Mouse (Mus musculus): ENCODE results near the gene Gpc6.

The Gpc6 gene

DNA sequence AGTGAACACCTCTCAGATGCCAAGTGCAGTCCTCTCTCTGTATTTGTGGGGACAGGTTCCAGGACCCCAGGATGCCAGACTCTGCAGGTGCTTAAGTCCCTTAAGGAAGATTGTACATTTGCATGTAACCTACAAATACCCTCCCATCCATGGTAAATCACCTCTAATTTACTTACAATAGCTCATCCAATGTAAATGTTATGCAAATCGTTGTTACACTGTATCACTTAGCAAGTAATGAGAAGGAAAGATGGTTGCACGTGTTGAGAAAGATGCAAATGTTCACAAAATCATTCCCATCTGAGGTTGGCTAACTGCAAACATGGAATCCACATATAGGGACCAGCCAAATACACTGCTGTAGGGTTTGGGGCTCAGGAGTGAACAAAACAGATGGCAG lies 927.7 kb downstream of the Gpc6 start:
- no peak for DNase-seq (ENCODE audit: low read depth, low spot score)

DNA sequence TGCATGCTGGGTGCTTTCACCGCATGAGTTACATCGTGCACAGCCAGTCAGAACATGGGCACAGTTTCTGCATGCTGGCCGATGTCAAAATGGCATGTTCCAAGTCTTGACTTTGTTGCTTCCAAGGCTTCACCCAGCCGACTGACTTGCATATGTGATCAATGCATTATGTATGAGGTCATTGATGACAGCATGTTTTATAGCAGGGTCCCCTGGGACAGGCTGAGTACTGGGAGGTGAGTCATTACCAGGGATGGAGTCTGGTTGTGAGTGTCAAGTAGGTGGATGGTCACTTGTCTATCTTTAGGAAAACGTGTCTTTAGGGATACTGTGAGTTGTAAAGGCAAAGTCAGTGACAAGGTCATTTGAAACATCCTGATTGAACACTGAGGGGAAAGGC lies 929.4 kb downstream of the Gpc6 start:
- DNase-seq (ENCODE audit: low read depth, low spot score), result no peak

DNA sequence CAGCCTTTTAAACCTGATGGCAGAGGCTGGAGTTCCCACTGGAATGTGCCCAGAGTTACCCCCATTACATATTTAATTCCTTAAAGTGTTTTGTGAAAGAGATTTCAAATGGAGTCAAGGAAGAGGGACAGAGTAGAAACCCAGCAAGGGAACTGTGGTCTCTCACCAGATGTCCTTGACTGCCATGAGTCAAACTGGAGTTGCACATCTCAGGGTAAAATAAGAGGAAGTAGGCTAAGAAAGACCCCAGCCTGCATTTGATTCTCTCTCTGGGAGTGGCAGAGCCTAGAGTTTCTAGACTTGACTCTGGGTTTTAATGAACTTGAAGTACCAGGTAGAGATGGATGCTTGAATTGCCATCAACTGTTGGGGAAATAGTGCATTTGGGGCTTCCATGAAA lies 946.2 kb downstream of the Gpc6 start:
- no peak for DNase-seq (ENCODE audit: low read depth, low spot score)

DNA sequence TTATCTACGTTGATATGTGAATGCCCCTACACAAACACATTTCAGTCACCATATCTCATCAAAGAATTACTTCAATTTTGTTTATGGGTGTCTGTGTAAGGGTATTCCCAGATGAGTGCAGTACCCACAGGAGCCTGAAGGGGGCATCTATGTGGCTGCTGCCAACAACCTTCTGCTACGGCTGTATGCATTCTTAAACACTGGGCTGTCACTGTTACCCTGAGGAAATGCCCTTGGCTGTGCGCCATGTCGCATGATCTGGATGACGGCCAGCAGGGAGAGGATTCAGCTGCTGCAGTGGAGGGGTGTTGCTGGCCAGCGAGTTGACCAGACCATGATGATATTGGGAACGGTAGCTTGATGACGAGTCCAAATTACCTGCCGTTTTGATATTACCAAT lies 954.2 kb downstream of the Gpc6 start:
- no peak for DNase-seq (ENCODE audit: low read depth, low spot score)

GRCm38 (mm10) chr14:117881112-117881511 lies 956.0 kb downstream of the Gpc6 start:
- DNase-seq (ENCODE audit: low read depth, low spot score), result no peak

- no peak for DNase-seq (ENCODE audit: low read depth, low spot score)
Observed at GRCm38 (mm10) chr14:117882222-117882621, 957.1 kb downstream of the Gpc6 start.

DNA sequence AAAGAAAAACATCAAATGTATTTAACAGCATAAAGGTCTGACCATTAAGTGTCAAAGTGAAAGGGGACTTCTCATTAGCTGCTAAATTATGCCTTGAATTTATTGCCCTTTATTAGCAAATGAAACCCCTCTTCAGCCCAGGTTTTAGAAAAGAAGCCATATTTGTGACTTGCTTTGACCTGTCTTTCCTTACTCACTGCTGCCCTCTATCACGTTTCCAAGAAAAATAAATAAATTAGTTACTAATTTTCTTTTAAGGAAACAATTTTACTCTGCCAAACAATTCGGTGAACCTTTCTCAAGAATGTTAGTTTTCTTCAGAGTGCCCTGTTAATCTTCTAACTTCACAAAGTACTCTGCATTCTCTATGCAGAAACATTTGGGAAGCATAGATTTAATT lies 964.5 kb downstream of the Gpc6 start:
- DNase-seq (ENCODE audit: low read depth, low spot score), result no peak

GRCm38 (mm10) chr14:117891426-117891825 lies 966.3 kb downstream of the Gpc6 start:
- DNase-seq (ENCODE audit: low read depth, low spot score), result no peak

DNA sequence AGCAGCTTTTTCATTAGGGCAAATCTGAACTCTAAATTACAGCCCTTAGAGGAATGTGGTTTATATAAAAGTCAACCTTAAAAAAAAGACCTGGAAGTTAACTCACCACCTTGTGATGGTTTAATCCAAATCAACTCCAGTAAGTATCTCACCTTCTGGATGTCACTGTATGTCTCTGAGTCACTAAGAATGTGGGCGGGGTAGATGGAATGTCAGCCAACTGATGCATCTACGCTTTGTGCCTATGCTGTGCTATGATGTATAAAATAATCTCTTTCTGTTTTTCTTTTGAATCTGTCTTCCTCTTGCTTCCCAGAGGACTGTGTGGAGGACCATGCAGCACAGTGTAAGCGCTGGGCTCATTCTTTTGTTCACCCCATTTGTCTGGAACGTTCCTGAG lies 966.9 kb downstream of the Gpc6 start:
- DNase-seq (ENCODE audit: low read depth, low spot score), result no peak

GRCm38 (mm10) chr14:117894869-117895538 lies 969.9 kb downstream of the Gpc6 start:
- peak; percentile 22 for DNase-seq (ENCODE audit: low read depth, low spot score)

- DNase-seq (ENCODE audit: low read depth, low spot score), result peak; percentile 16
Observed at GRCm38 (mm10) chr14:117895539-117895912, 970.4 kb downstream of the Gpc6 start.

GRCm38 (mm10) chr14:117904300-117904699 lies 979.2 kb downstream of the Gpc6 start:
- no peak for DNase-seq (ENCODE audit: low read depth, low spot score)

- no peak for DNase-seq (ENCODE audit: low read depth, low spot score)
Observed at GRCm38 (mm10) chr14:117905701-117906100, 980.6 kb downstream of the Gpc6 start.

- no peak for DNase-seq (ENCODE audit: low read depth, low spot score)
Observed at GRCm38 (mm10) chr14:117906361-117906760, 981.2 kb downstream of the Gpc6 start.

DNA sequence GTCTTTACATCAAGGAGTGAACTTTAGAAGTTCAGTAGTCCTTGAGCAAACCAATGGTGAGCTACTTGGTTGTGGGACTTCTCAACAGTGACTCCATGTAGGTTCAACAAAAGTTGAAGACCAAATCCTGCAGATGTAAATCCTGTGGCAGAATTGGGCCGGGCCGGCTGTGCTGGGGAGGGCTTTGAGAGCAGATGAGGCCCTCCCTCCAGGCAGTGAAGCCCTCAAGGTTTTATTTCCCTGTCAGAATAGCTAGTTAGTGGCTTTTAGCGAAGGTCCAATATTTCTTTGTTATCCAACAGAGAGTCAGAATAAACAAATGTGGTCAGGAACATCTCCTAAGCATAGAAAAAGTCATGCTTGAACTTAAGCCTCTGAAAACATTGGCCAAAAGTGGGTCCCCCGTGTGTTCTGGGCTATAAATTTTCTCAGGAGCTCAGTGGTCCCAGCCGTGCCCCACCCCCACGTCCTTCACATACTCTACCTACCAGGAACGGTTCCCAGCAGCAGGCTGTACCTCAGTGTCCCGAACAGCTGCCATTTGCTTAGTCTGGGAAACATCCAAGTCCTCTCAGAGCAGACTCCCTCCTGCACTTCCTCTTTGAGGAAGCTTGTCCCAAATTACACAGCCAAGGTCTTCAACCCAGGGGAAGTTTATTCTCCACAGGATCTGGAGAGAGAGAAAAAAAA lies 983.3 kb downstream of the Gpc6 start:
- DNase-seq (ENCODE audit: low read depth, low spot score), result no peak

- DNase-seq (ENCODE audit: low read depth, low spot score), result no peak
Observed at GRCm38 (mm10) chr14:117909046-117909445, 983.9 kb downstream of the Gpc6 start.

GRCm38 (mm10) chr14:117910323-117910722 lies 985.2 kb downstream of the Gpc6 start:
- no peak for DNase-seq (ENCODE audit: low read depth, low spot score)

GRCm38 (mm10) chr14:117912624-117913270 lies 987.6 kb downstream of the Gpc6 start:
- DNase-seq (ENCODE audit: low read depth, low spot score), result no peak

DNA sequence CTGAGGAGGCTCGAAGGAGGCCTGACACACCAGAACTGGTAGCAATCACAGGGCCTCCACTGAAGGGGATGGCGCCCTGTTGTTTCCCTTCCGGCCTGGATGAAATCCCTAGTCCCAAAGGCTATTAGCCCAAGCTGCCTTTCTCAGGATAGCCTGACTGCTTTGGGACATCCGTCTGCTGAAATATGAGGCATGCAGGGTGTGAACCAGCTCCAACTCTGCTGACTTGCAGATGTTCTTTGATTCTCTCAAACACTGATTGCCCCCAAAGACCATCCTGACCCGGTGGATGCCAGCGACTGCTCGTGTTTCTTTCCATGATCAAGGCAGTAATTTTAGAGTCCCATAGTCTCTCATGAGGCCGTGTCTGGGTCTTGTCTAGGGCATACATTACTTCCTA lies 991.5 kb downstream of the Gpc6 start:
- DNase-seq (ENCODE audit: low read depth, low spot score), result no peak

- no peak for DNase-seq (ENCODE audit: low read depth, low spot score)
Observed at GRCm38 (mm10) chr14:117918724-117919123, 993.6 kb downstream of the Gpc6 start.

- no peak for DNase-seq (ENCODE audit: low read depth, low spot score)
Observed at GRCm38 (mm10) chr14:117919612-117920011, 994.5 kb downstream of the Gpc6 start.

DNA sequence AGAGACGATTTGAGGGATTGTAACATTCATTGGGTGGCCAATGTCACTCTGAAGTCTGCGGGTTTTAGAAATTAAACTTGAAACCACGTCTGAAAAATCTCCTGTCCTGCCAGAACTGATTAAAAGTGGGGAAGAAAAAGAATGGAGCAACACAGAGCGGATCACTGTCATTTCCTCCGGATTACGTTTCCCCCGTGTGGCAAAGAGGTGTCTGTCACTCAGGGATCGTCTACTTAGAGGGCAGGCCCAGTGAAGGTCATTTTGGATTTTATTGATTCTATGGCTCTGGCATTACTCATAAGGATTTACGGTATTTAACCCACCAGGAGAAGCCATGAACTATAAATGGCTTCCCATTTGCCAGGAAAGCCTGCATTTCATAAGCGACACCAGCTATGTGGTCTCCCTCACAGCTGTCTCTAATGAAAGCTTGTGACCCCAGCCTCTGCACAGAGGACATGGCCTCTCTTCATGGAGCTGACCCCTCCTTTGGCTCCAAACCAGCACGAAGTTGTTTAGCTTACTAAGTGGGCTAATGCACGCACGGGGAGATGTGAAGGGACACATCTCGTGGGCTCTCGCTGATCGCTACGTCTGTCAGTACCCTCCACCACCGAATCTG lies 996.4 kb downstream of the Gpc6 start:
- DNase-seq (ENCODE audit: low read depth, low spot score), result no peak

DNA sequence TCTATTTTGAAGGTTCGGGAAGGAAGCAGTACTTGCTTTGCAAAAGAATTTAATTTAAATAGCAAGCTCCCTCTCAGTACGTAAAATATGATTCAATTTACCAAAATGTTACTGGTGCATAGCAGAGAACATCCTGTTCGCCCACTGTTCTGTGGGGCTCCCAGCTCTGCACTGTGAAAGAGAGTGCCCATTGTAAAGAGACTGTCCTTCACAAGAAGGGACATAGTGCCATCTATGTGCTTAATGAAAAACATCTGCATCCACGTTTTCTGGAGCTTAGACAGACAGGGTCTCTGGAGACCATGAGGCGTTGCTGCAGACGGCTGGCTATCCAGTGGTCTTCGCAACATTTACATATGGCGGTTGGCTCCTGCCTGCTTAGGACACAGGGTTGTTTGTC lies 998.6 kb downstream of the Gpc6 start:
- DNase-seq (ENCODE audit: low read depth, low spot score), result no peak

Measured in brain, embryonic 18.5 days (tissue).